Mouse (Mus musculus) CH12.LX (cell line): ENCODE results near the gene Ep300. TPM values are rescaled to one million over a fixed set of nuclear protein-coding genes. Genes with fewer than 3 reads are reported as not detected.

Experiments used
- DNase-seq: peaks from one replicate; pipeline ENCODE4 v3.0.0-alpha.2; 2013; ENCODE audit errors: extremely low read depth
- H3K27ac ChIP-seq: 2 replicates; pipeline ENCODE4 v1.5.1; 2012; ENCODE audit warnings: low read depth, mild to moderate bottlenecking, control low read depth, moderate library complexity; ENCODE audit not compliant: insufficient read depth
- H3K27me3 ChIP-seq: replicated peaks from 2 replicates; pipeline ENCODE3; 2012; ENCODE audit warnings: inconsistent platforms
- H3K36me3 ChIP-seq, 2 experiments: replicated peaks in 1 of 2; 2 replicates each; pipeline versions ENCODE3 to v1.6.1; 2012; ENCODE audit warnings: inconsistent platforms in 1 of 2, low read length in 1 of 2, mild to moderate bottlenecking in 1 of 2, mixed read lengths in 1 of 2, moderate library complexity in 1 of 2; ENCODE audit not compliant: control insufficient read depth in 1 of 2, insufficient read depth in 1 of 2
- H3K4me1 ChIP-seq, 2 experiments: 2 replicates each; pipeline ENCODE4 v1.6.1; 2012; ENCODE audit warnings: inconsistent platforms in 1 of 2, moderate library complexity in 1 of 2; ENCODE audit not compliant: insufficient read depth in 2 of 2, control insufficient read depth in 1 of 2
- H3K4me2 ChIP-seq: 2 replicates; pipeline ENCODE4 v1.6.1; 2012; ENCODE audit warnings: low read depth, mild to moderate bottlenecking, control low read depth; ENCODE audit not compliant: poor library complexity, insufficient read depth, severe bottlenecking
- H3K4me3 ChIP-seq, 3 experiments: fragments of 150-350 bp in 1 of 3; sonication (generic) in 1 of 3; replicated peaks in 1 of 3; 2 replicates each; pipeline versions ENCODE3 to v1.5.1; 2011 to 2012; ENCODE audit warnings: low read depth in 2 of 3, low read length in 2 of 3, mild to moderate bottlenecking in 2 of 3, moderate library complexity in 2 of 3, control low read depth in 1 of 3, improper control_type of control experiment in 1 of 3, inconsistent platforms in 1 of 3, mixed read lengths in 1 of 3; ENCODE audit not compliant: poor library complexity in 1 of 3
- H3K79me2 ChIP-seq: replicated peaks from 2 replicates; pipeline ENCODE4 v1.6.1; 2012; ENCODE audit warnings: mild to moderate bottlenecking, moderate library complexity; ENCODE audit not compliant: control insufficient read depth, poor library complexity, insufficient read depth, severe bottlenecking; ENCODE audit errors: extremely low read depth
- H3K9ac ChIP-seq: 2 replicates; pipeline ENCODE4 v1.6.1; 2012; ENCODE audit warnings: low read depth, mild to moderate bottlenecking, control low read depth, moderate library complexity; ENCODE audit not compliant: insufficient read depth
- H3K9me3 ChIP-seq: replicated peaks from 2 replicates; pipeline ENCODE3; 2012; ENCODE audit warnings: low read length, inconsistent platforms, mixed read lengths
- BHLHE40 ChIP-seq: IDR thresholded peaks from 2 replicates; pipeline ENCODE4 v1.6.1; 2011; ENCODE audit warnings: mild to moderate bottlenecking, low read depth, low read length, improper control_type of control experiment
- CHD1 ChIP-seq: IDR thresholded peaks from 2 replicates; pipeline ENCODE4 v1.6.1; 2012; ENCODE audit warnings: low read depth, low read length, improper control_type of control experiment, inconsistent platforms
- CHD2 ChIP-seq: IDR thresholded peaks from 2 replicates; pipeline ENCODE4 v1.6.1; 2011; ENCODE audit warnings: low read length, improper control_type of control experiment
- ELF1 ChIP-seq: IDR thresholded peaks from 2 replicates; pipeline ENCODE4 v1.6.1; 2014; ENCODE audit warnings: low read depth, mild to moderate bottlenecking, inconsistent platforms, low read length, improper control_type of control experiment
- EP300 ChIP-seq: IDR thresholded peaks from 2 replicates; pipeline ENCODE4 v1.6.1; 2011; ENCODE audit warnings: low read length, improper control_type of control experiment
- ETS1 ChIP-seq: conservative IDR thresholded peaks from 2 replicates; pipeline ENCODE4 v1.6.1; 2012; ENCODE audit warnings: low read depth, mild to moderate bottlenecking, inconsistent platforms, low read length, improper control_type of control experiment, moderate library complexity
- GABPA ChIP-seq: IDR thresholded peaks from 2 replicates; pipeline ENCODE4 v1.6.1; 2012; ENCODE audit warnings: low read depth, low read length, improper control_type of control experiment, inconsistent platforms; ENCODE audit not compliant: insufficient replicate concordance
- HCFC1 ChIP-seq: IDR thresholded peaks from 2 replicates; pipeline ENCODE4 v1.6.1; 2012; ENCODE audit warnings: low read depth, mild to moderate bottlenecking, inconsistent platforms, low read length, improper control_type of control experiment
- IRF4 ChIP-seq: IDR thresholded peaks from 2 replicates; pipeline ENCODE4 v1.6.1; 2014; ENCODE audit warnings: low read depth, mild to moderate bottlenecking, inconsistent platforms, low read length, improper control_type of control experiment
- JUN ChIP-seq: IDR thresholded peaks from 2 replicates; pipeline ENCODE4 v1.6.1; 2011; ENCODE audit warnings: low read depth, mild to moderate bottlenecking, low read length, improper control_type of control experiment, moderate library complexity; ENCODE audit not compliant: insufficient read depth
- KAT2A ChIP-seq: IDR thresholded peaks from 2 replicates; pipeline ENCODE4 v1.6.1; 2012; ENCODE audit warnings: low read length, improper control_type of control experiment, inconsistent platforms; ENCODE audit not compliant: insufficient replicate concordance
- MAX ChIP-seq: IDR thresholded peaks from 2 replicates; pipeline ENCODE4 v1.6.1; 2011; ENCODE audit warnings: low read length, improper control_type of control experiment
- MAZ ChIP-seq: IDR thresholded peaks from 2 replicates; pipeline ENCODE4 v1.6.1; 2012; ENCODE audit warnings: low read depth, mild to moderate bottlenecking, inconsistent platforms, low read length, improper control_type of control experiment, moderate library complexity
- MXI1 ChIP-seq: IDR thresholded peaks from 2 replicates; pipeline ENCODE4 v1.6.1; 2011; ENCODE audit warnings: mild to moderate bottlenecking, low read depth, low read length, improper control_type of control experiment
- MYC ChIP-seq: IDR thresholded peaks from 2 replicates; pipeline ENCODE4 v1.6.1; 2011; ENCODE audit warnings: low read depth, mild to moderate bottlenecking, improper control_type of control experiment, low read length
- NELFE ChIP-seq: IDR thresholded peaks from 2 replicates; pipeline ENCODE4 v1.6.1; 2011; ENCODE audit warnings: low read depth, low read length, improper control_type of control experiment
- NRF1 ChIP-seq: IDR thresholded peaks from 2 replicates; pipeline ENCODE4 v1.6.1; 2014; ENCODE audit warnings: low read depth, mild to moderate bottlenecking, inconsistent platforms, low read length, improper control_type of control experiment, moderate library complexity
- POLR2AphosphoS2 ChIP-seq: IDR thresholded peaks from 2 replicates; pipeline ENCODE4 v1.6.1; 2011; ENCODE audit warnings: low read depth, low read length, improper control_type of control experiment
- SIN3A ChIP-seq: IDR thresholded peaks from 2 replicates; pipeline ENCODE4 v1.6.1; 2012; ENCODE audit warnings: low read length, improper control_type of control experiment, inconsistent platforms
- SMC3 ChIP-seq: IDR thresholded peaks from 2 replicates; pipeline ENCODE4 v1.6.1; 2011; ENCODE audit warnings: low read depth, low read length, improper control_type of control experiment
- USF2 ChIP-seq: conservative IDR thresholded peaks from 2 replicates; pipeline ENCODE4 v1.6.1; 2011; ENCODE audit warnings: low read depth, low read length, improper control_type of control experiment
- ZKSCAN1 ChIP-seq: IDR thresholded peaks from 2 replicates; pipeline ENCODE4 v1.6.1; 2012; ENCODE audit warnings: low read depth, inconsistent platforms, low read length, improper control_type of control experiment, borderline replicate concordance
- ZNF384 ChIP-seq: IDR thresholded peaks from 2 replicates; pipeline ENCODE4 v1.6.1; 2012; ENCODE audit warnings: low read depth, low read length, improper control_type of control experiment, inconsistent platforms
- dilution Hi-C: fragments of 300-500 bp; cut with MboI; formaldehyde crosslinking; loops from 2 replicates; pipeline ENCODE4 v1.14.3; 2020; ENCODE audit warnings: low sequenced_read_pairs; ENCODE audit not compliant: extremely low pct_unique_long_range_greater_than_20kb, extremely low pct_ligation_motif_present
- in situ Hi-C: fragments of 300-500 bp; cut with MboI; formaldehyde crosslinking; loops from 3 replicates; pipeline ENCODE4 v1.14.3; 2019; ENCODE audit warnings: low sequenced_read_pairs, low pct_ligation_motif_present, low pct_unique_long_range_greater_than_20kb, mixed read lengths
- polyA plus RNA-seq: library from polyadenylated mRNA; unstranded; fragments of >175 nt; gene quantifications from 2 replicates; pipeline ENCODE4 v1.2.1, GENCODE M21; 2012; ENCODE audit warnings: low read depth; ENCODE audit not compliant: insufficient read length
- total RNA-seq, 2 experiments: library from RNA; depleted of rRNA; stranded (reverse); fragments of 300-350 nt in 1 of 2; fragments of >200 nt in 1 of 2; gene quantifications; 2 replicates each; pipeline ENCODE4 v1.2.3; 2012 to 2014

Gene Ep300
- total and polyA plus RNA-seq, 3 experiments = 5.9 to 33.2 (median 17.4) TPM

GRCm38 (mm10) chr15:81649516-81650455 lies 64.6 kb downstream of the Ep300 start:
- in situ Hi-C loops = no loop called here
- H3K4me1 ChIP-seq = no peaks in the 10 kb centered on the region
- dilution Hi-C loops = no loop called here
- TF ChIP-seq SIN3A (no peak), JUN (no peak), IRF4 (no peak), EP300 (no peak), USF2 (no peak), ETS1 (no peak), ZNF384 (no peak), NELFE (no peak), POLR2AphosphoS2 (no peak), BHLHE40 (no peak), MXI1 (no peak), NRF1 (no peak), KAT2A (no peak), MYC (no peak), ZKSCAN1 (no peak), MAX (no peak), GABPA (no peak), CHD2 (no peak), ELF1 (no peak)
- H3K4me2 ChIP-seq = no peak overlapping the region
- H3K27ac ChIP-seq = no peak overlapping the region
- no peaks in the 10 kb centered on the region for H3K79me2 ChIP-seq
- H3K9me3 ChIP-seq = no peaks in the 10 kb centered on the region
- no peak overlapping the region for H3K9ac ChIP-seq
- DNase-seq = no peak
- no peak overlapping the region for H3K4me3 ChIP-seq
- no peaks in the 10 kb centered on the region for H3K27me3 ChIP-seq
- peaks cover 44 to 68% of the 10 kb centered on the region in 2 experiments for H3K36me3 ChIP-seq

- Histone ChIP-seq H3K36me3 (peaks cover 40 to 60% of the 10 kb centered on the region in 2 experiments), H3K27me3 (no peaks in the 10 kb centered on the region), H3K9ac (no peak overlapping the region), H3K4me2 (no peak overlapping the region), H3K27ac (no peak overlapping the region), H3K4me1 (no peaks in the 10 kb centered on the region), H3K9me3 (peaks cover 2% of the 10 kb centered on the region), H3K79me2 (no peaks in the 10 kb centered on the region)
- no peak for DNase-seq
- dilution Hi-C loops (no loop called here), in situ Hi-C loops (no loop called here)
- TF ChIP-seq ZNF384 (no peak), MAX (no peak), MYC (no peak), SMC3 (no peak), ETS1 (no peak), MAZ (no peak), MXI1 (no peak), CHD1 (no peak), HCFC1 (no peak)
- TF ChIP-seq, all 38 proteins: peak for 0
- H3K4me3 ChIP-seq = no peak overlapping the region
These were observed 65.5 kb downstream of the Ep300 start for GRCm38 (mm10) chr15:81650636-81651035.
